Mouse (Mus musculus) MEL (cell line): ENCODE measurements around the gene Arx. TPM values are rescaled to one million over a fixed set of nuclear protein-coding genes. Genes with fewer than 3 reads are reported as not detected.
A peak's percentile ranks its signal among the peaks of the same experiment; 100 is the strongest.

ENCODE experiments used
- DNase-seq: peaks from one replicate; pipeline ENCODE4 v3.0.0; 2011; ENCODE audit warnings: low read depth, low spot score
- H3K27ac ChIP-seq: 2 replicates; pipeline ENCODE4 v1.5.1; 2012; ENCODE audit warnings: low read depth, mild to moderate bottlenecking, control low read depth, low read length, moderate library complexity; ENCODE audit not compliant: control insufficient read depth
- H3K27me3 ChIP-seq, 2 experiments: fragments of 150-350 bp in 1 of 2; sonication (generic) in 1 of 2; 2 replicates each; pipeline ENCODE4 v1.6.1; 2012; ENCODE audit warnings: low read length in 2 of 2, mild to moderate bottlenecking in 2 of 2, improper control_type of control experiment in 1 of 2, moderate library complexity in 1 of 2; ENCODE audit not compliant: insufficient read depth in 2 of 2, control insufficient read depth in 1 of 2
- H3K36me3 ChIP-seq, 2 experiments: 2 replicates each; pipeline ENCODE4 v1.6.1; 2012 to 2014; ENCODE audit warnings: low read length in 2 of 2, improper control_type of control experiment in 1 of 2, inconsistent platforms in 1 of 2, mild to moderate bottlenecking in 1 of 2; ENCODE audit not compliant: insufficient read depth in 2 of 2, control insufficient read depth in 1 of 2
- H3K4me1 ChIP-seq, 2 experiments: fragments of 150-350 bp in 1 of 2; sonication (generic) in 1 of 2; 2 replicates each; pipeline ENCODE4 v1.6.1; 2012; ENCODE audit warnings: low read length in 2 of 2, improper control_type of control experiment in 1 of 2, mild to moderate bottlenecking in 1 of 2; ENCODE audit not compliant: insufficient read depth in 2 of 2, control insufficient read depth in 1 of 2
- H3K4me3 ChIP-seq, 2 experiments: fragments of 150-350 bp in 1 of 2; sonication (generic) in 1 of 2; 2 replicates each; pipeline ENCODE4 v1.5.1; 2012; ENCODE audit warnings: low read depth in 2 of 2, low read length in 2 of 2, mild to moderate bottlenecking in 2 of 2, moderate library complexity in 2 of 2, control low read depth in 1 of 2, improper control_type of control experiment in 1 of 2; ENCODE audit not compliant: control insufficient read depth in 1 of 2, insufficient read depth in 1 of 2
- H3K79me2 ChIP-seq: 2 replicates; pipeline ENCODE4 v1.6.1; 2012; ENCODE audit warnings: mild to moderate bottlenecking, low read length, moderate library complexity; ENCODE audit not compliant: control insufficient read depth, poor library complexity, insufficient read depth
- H3K9ac ChIP-seq: 2 replicates; pipeline ENCODE4 v1.6.1; 2012; ENCODE audit warnings: low read depth, mild to moderate bottlenecking, control low read depth, low read length, moderate library complexity; ENCODE audit not compliant: control insufficient read depth, poor library complexity, severe bottlenecking
- H3K9me3 ChIP-seq: fragments of 150-350 bp; sonication (generic); replicated peaks from 2 replicates; pipeline ENCODE4 v1.6.1; 2012; ENCODE audit warnings: mild to moderate bottlenecking, low read length, improper control_type of control experiment, moderate library complexity; ENCODE audit not compliant: insufficient read depth
- BHLHE40 ChIP-seq: IDR thresholded peaks from 2 replicates; pipeline ENCODE4 v1.6.1; 2012; ENCODE audit warnings: low read depth, mild to moderate bottlenecking, inconsistent platforms, low read length, improper control_type of control experiment, borderline replicate concordance
- CHD1 ChIP-seq: IDR thresholded peaks from 2 replicates; pipeline ENCODE4 v1.6.1; 2012; ENCODE audit warnings: low read depth, mild to moderate bottlenecking, inconsistent platforms, low read length, improper control_type of control experiment
- CHD2 ChIP-seq: IDR thresholded peaks from 2 replicates; pipeline ENCODE4 v1.6.1; 2011; ENCODE audit warnings: low read length, improper control_type of control experiment
- CTCF ChIP-seq, 3 experiments: IDR thresholded peaks in 2 of 3; conservative IDR thresholded peaks in 1 of 3; 2 replicates each; pipeline ENCODE4 v1.5.1; 2011 to 2012; ENCODE audit warnings: low read length in 3 of 3, low read depth in 2 of 3, mild to moderate bottlenecking in 2 of 3, improper control_type of control experiment in 1 of 3, inconsistent platforms in 1 of 3, mixed read lengths in 1 of 3, moderate library complexity in 1 of 3; ENCODE audit not compliant: control insufficient read depth in 1 of 3, insufficient read depth in 1 of 3, poor library complexity in 1 of 3, severe bottlenecking in 1 of 3
- E2F4 ChIP-seq: IDR thresholded peaks from 2 replicates; pipeline ENCODE4 v1.6.1; 2011; ENCODE audit warnings: low read depth, low read length, improper control_type of control experiment, borderline replicate concordance
- EP300 ChIP-seq, 2 experiments: IDR thresholded peaks; 2 replicates each; pipeline ENCODE4 v1.6.1; 2011; ENCODE audit warnings: improper control_type of control experiment in 2 of 2, low read length in 2 of 2, low read depth in 1 of 2, mild to moderate bottlenecking in 1 of 2
- HCFC1 ChIP-seq: IDR thresholded peaks from 2 replicates; pipeline ENCODE4 v1.6.1; 2012; ENCODE audit warnings: low read depth, mild to moderate bottlenecking, inconsistent platforms, low read length, improper control_type of control experiment, moderate library complexity
- JUND ChIP-seq: IDR thresholded peaks from 2 replicates; pipeline ENCODE4 v1.6.1; 2011; ENCODE audit warnings: low read depth, mild to moderate bottlenecking, improper control_type of control experiment, low read length
- KAT2A ChIP-seq: conservative IDR thresholded peaks from 2 replicates; pipeline ENCODE4 v1.6.1; 2012; ENCODE audit warnings: low read depth, low read length, improper control_type of control experiment, inconsistent platforms
- MAX ChIP-seq: IDR thresholded peaks from 2 replicates; pipeline ENCODE4 v1.6.1; 2011; ENCODE audit warnings: low read length, improper control_type of control experiment
- MXI1 ChIP-seq: IDR thresholded peaks from 2 replicates; pipeline ENCODE4 v1.6.1; 2011; ENCODE audit warnings: mild to moderate bottlenecking, low read depth, low read length, improper control_type of control experiment
- MYB ChIP-seq: IDR thresholded peaks from 2 replicates; pipeline ENCODE4 v1.6.1; 2011; ENCODE audit warnings: mild to moderate bottlenecking, low read depth, low read length, improper control_type of control experiment
- NELFE ChIP-seq: IDR thresholded peaks from 2 replicates; pipeline ENCODE4 v1.6.1; 2011; ENCODE audit warnings: low read depth, low read length, improper control_type of control experiment
- POLR2A ChIP-seq, 2 experiments: IDR thresholded peaks; 2 replicates each; pipeline ENCODE4 v1.6.1; 2011 to 2012; ENCODE audit warnings: low read length in 2 of 2, mild to moderate bottlenecking in 2 of 2, control low read depth in 1 of 2, improper control_type of control experiment in 1 of 2, low read depth in 1 of 2, moderate library complexity in 1 of 2; ENCODE audit not compliant: control insufficient read depth in 1 of 2, insufficient read depth in 1 of 2, poor library complexity in 1 of 2
- POLR2AphosphoS5 ChIP-seq: IDR thresholded peaks from 2 replicates; pipeline ENCODE4 v1.6.1; 2012; ENCODE audit warnings: low read depth, borderline replicate concordance, mild to moderate bottlenecking, inconsistent platforms, low read length, moderate library complexity, mixed read lengths
- RAD21 ChIP-seq: IDR thresholded peaks from 2 replicates; pipeline ENCODE4 v1.6.1; 2011; ENCODE audit warnings: mild to moderate bottlenecking, low read depth, low read length, improper control_type of control experiment
- TBP ChIP-seq: IDR thresholded peaks from 2 replicates; pipeline ENCODE4 v1.8.0; 2011; ENCODE audit warnings: low read depth, low read length, improper control_type of control experiment
- TCF12 ChIP-seq: IDR thresholded peaks from 2 replicates; pipeline ENCODE4 v1.6.1; 2014; ENCODE audit warnings: low read depth, mild to moderate bottlenecking, inconsistent platforms, low read length, improper control_type of control experiment, moderate library complexity
- USF2 ChIP-seq, 2 experiments: IDR thresholded peaks; 2 replicates each; pipeline ENCODE4 v1.6.1; 2011 to 2012; ENCODE audit warnings: improper control_type of control experiment in 2 of 2, low read length in 2 of 2, borderline replicate concordance in 1 of 2, inconsistent platforms in 1 of 2, low read depth in 1 of 2, mild to moderate bottlenecking in 1 of 2; ENCODE audit not compliant: insufficient read depth in 1 of 2
- ZKSCAN1 ChIP-seq: IDR thresholded peaks from 2 replicates; pipeline ENCODE4 v1.6.1; 2012; ENCODE audit warnings: low read depth, mild to moderate bottlenecking, inconsistent platforms, low read length, improper control_type of control experiment, moderate library complexity
- polyA plus RNA-seq, 2 experiments: library from polyadenylated mRNA; stranded (reverse) in 1 of 2; unstranded in 1 of 2; fragments of >175 nt in 1 of 2; fragments of >200 nt in 1 of 2; gene quantifications; 2 replicates each; pipeline versions ENCODE4 v1.2.1 to v1.2.4; 2012; ENCODE audit warnings: low replicate concordance in 2 of 2, low read depth in 1 of 2; ENCODE audit not compliant: insufficient read length in 2 of 2, insufficient read depth in 1 of 2, missing spikeins in 1 of 2
- total RNA-seq: library from RNA; depleted of rRNA; stranded (reverse); fragments of 300-350 nt; gene quantifications from 2 replicates; pipeline ENCODE4 v1.2.3, GENCODE M21; 2012; rRNA removed

The Arx gene
- total RNA-seq (not detected in 2 replicates), polyA plus RNA-seq (not detected)

DNA sequence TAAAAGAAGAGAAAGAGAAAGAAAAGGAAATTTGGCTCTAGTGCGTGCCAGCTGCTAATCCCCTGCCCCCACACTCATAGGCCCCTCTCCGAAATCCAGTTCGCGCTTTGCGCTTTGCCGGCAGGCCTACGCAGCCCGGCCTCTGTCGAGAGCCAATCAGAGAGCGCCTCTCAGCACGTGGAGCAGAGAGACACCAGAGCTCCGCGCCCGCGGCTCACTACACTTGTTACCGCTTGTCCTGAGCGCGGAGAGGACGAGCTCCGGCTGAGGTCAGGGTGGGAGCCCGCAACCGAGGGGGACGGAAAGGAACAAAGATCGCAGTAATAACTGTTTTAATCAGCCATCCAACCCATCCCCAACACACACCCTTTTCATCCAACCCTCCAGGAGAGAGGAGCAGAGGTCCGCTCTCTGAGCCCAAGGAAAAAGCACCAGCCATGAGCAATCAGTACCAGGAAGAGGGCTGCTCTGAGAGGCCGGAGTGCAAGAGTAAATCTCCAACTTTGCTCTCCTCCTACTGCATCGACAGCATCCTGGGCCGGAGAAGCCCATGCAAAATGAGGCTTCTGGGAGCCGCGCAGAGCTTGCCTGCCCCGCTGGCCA, at the start of gene Arx:
Arx (plus strand) TSS at position 155 of the 603 bp plus-strand sequence.
- DNase-seq: no peak
- Histone ChIP-seq H3K27me3 (no peaks in the 10 kb centered on the region), H3K4me1 (no peaks in the 10 kb centered on the region), H3K9ac (no peak within 1 kb of the TSS), H3K9me3 (no peaks in the 10 kb centered on the region), H3K4me3 (no peak within 1 kb of the TSS), H3K27ac (no peak within 1 kb of the TSS), H3K36me3 (no peaks in the 10 kb centered on the region), H3K79me2 (no peaks in the 10 kb centered on the region)
- TF ChIP-seq NELFE (no peak), POLR2A (IDR thresholded peaks at IDR 0.05; ENCODE audit: control insufficient read depth in 1 of 2, insufficient read depth in 1 of 2, low read depth in 1 of 2, low read length in 2 of 2, poor library complexity in 1 of 2) (no peak), CTCF (IDR thresholded peaks at IDR 0.05 in 2 of 3, conservative IDR thresholded peaks at IDR 0.05 in 1 of 3; ENCODE audit: control insufficient read depth in 1 of 3, insufficient read depth in 1 of 3, low read depth in 2 of 3, low read length in 3 of 3, poor library complexity in 1 of 3, severe bottlenecking in 1 of 3) (no peak)

DNA sequence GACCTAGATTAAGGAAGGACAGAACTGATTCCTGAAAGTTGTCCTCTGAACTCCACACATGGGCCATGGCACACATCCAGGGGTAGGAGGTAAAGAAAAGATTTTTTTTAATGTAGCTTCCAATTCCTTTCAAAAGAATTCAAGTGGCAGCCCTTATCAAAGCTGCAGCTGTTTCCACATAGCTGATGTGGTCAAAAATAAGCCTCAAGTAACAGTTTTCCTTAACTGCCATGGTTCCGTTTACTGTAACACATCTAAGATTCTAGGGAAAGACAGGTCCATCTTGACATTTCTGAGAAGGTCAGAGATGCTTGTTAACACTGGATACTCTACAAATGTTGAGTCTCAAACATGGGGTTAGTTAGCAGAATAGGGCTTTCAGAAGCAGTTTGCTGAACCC, 34.9 kb upstream of the Arx start:
- no peak overlapping the region for H3K9ac ChIP-seq
- no peaks in the 10 kb centered on the region for H3K79me2 ChIP-seq
- H3K4me1 ChIP-seq: no peaks in the 10 kb centered on the region
- no peaks in the 10 kb centered on the region; a peak in 1 of 4 replicates for H3K36me3 ChIP-seq
- no peak overlapping the region for H3K27ac ChIP-seq
- TF ChIP-seq RAD21 (no peak), HCFC1 (no peak), EP300 (IDR thresholded peaks at IDR 0.05; ENCODE audit: low read depth in 1 of 2, low read length in 2 of 2) (peak; percentile 23 to 66; a peak in 2 of 4 replicates), CHD2 (no peak), BHLHE40 (no peak), JUND (no peak), MYB (peak; percentile 59; the same call in 1 of the 2 replicates), KAT2A (no peak), TBP (no peak), USF2 (IDR thresholded peaks at IDR 0.05; ENCODE audit: borderline replicate concordance in 1 of 2, insufficient read depth in 1 of 2, low read depth in 1 of 2, low read length in 2 of 2) (no peak), ZKSCAN1 (no peak), MAX (no peak), POLR2AphosphoS5 (no peak), TCF12 (peak; percentile 55; the same call in 1 of the 2 replicates), MXI1 (no peak), CHD1 (no peak), E2F4 (no peak)
- peak; percentile 16 for DNase-seq
- no peaks in the 10 kb centered on the region for H3K9me3 ChIP-seq
- no peak overlapping the region for H3K4me3 ChIP-seq
- H3K27me3 ChIP-seq: no peaks in the 10 kb centered on the region
